Mouse (Mus musculus) frontal cortex, postnatal 14 days (tissue): ENCODE data around the gene Olfr1022.

ENCODE experiments used
- DNase-seq, 2 experiments: peaks; one replicate each; pipeline ENCODE4 v3.0.0; 2022; ENCODE audit warnings: low spot score in 2 of 2

Gene Olfr1022

GRCm38 (mm10) chr2:85868294-85868693 lies at the start of gene Olfr1022:
Gene Olfr1022, plus strand, starts transcription at chr2:85868594.
- DNase-seq = no peak

GRCm38 (mm10) chr2:85845383-85845782 lies 23.0 kb upstream of the Olfr1022 start, which contains the start of gene Olfr1019:
Gene Olfr1019, minus strand, starts transcription at chr2:85845483.
- no peak for DNase-seq

DNA sequence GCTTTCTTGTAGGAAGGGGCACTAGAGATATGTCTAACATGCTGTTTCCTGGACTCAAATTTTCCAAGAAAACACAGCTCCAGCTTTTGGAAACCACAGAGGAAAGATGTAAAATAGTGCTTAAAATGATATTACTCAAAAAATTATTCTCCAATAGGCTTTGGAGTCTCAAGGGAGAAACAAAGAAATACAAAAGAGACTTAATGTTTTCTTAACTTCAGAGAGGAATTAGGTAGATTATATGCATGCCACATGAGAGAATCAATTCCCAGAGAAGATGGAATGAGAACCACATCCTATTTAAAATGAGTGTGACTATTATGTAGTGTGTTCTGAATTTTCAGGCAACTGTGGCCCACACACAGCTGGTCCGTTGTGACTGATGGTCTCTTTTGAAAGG lies 21.7 kb upstream of the Olfr1022 start, which contains the start of gene Olfr1020:
Olfr1020 (plus strand) TSS at position 301 of the 400 bp plus-strand sequence.
- DNase-seq = no peak

DNA sequence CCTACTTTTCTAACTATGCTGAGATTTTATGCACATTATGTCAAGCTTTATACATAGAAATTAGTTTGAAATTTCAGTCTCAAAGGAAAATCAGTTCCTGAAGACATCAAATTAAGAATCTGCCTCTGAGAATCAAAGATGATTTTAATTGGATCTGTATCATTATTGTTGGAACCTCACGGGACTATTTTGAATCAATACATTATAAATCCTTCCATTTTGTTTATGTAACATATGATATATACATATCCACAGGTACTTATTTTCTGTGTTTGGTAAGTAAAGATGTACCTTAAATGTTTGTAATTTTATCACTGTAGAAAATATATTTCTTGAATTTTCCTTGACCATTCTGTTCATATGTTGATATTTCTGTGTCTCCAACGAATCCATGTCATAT lies 16.9 kb downstream of the Olfr1022 start, which contains the start of gene Olfr1023:
Olfr1023 (plus strand) TSS at position 301 of the 400 bp plus-strand sequence.
- DNase-seq = no peak

DNA sequence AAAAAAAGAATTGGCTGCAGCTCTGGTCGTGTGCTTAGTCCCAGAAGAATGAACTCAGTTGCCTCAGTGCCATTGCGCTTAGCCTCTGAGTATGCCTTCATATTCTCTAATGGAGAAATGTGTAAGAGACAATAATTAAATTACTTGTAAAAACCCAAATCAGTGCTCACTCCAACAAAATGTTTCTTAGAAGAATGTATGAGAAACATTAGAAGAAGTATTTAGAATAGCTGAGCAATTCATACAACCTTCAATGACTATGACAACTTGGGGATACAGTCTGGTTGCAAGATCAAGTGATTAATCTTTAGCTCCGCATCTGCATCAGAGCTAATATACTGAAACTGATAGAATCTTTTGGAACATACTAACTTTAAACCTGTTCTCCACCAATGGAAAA lies 36.6 kb downstream of the Olfr1022 start, which contains the start of gene Olfr1024:
Olfr1024 (minus strand) TSS at position 101 of the 400 bp plus-strand sequence.
- DNase-seq = no peak

DNA sequence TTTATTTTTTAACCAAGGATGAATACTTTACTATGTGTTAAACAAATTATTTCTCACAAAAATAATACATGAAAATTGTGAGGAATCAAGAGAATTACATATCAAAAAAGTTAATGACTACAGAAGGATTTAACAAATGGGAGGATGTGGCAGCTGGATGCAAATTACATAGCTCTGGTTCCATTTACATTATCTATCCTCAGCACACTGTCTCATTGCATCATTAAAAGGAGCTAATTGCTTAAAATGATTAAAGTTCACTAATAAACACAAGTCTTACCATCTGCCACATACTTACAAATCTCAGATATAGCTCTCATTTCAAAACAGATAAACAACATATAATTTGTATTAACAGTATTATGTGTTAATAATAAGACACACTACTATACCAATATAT lies 44.8 kb downstream of the Olfr1022 start:
- no peak for DNase-seq

DNA sequence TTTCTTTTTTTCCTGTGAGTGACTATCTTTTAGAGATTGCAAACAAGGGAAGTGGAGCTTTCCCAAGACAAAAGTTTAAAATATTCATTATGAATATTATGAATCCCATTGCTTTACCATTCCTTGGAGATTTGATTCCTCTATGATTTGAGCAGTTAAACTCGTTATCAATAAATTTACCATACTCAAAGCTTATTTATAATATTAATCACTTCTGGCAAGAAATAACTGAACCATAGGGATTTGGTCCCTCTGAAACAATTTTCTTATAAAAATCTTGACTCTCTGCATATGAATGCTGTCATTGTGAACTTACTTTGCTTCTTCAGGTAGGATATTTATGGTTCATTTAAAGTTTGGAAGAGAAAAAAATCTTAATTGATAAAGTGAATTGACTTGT lies 46.5 kb downstream of the Olfr1022 start, which contains the start of gene Olfr1025-ps1:
Olfr1025-ps1 (plus strand) TSS at position 301 of the 400 bp plus-strand sequence.
- DNase-seq = no peak
